Comparison of ENCODE assay signal across 12 mouse cellular contexts in genomic region chr1:81591623-81592022, GRCm38 (mm10).
DNase-seq lines count a peak whose midpoint lies in the region; ATAC-seq lines count a peak whose summit lies in the region.
"Had no signal": no experiment of that assay in that cellular context is flagged by ENCODE, and none has a peak within 500 bp of the region (broad histone marks: within the 10 kb centered on the region; RNA-seq: fewer than 3 reads in every experiment).

No protein-coding gene starts in this region.

- H3K9me3 ChIP-seq in kidney, embryonic 16.5 days (ENCODE audit: low read length) = no peaks in the 10 kb centered on the region
- H3K9me3 ChIP-seq in midbrain, embryonic 14.5 days (ENCODE audit: control insufficient read depth, low read length) = no peaks in the 10 kb centered on the region
- H3K9me3 ChIP-seq in midbrain, embryonic 16.5 days (replicated peaks; ENCODE audit: control insufficient read depth, low read length, poor library complexity, severe bottlenecking) = no peaks in the 10 kb centered on the region
- H3K9me3 ChIP-seq in heart, embryonic 11.5 days (replicated peaks; ENCODE audit: control insufficient read depth, low read length) = no peaks in the 10 kb centered on the region
- H3K9me3 ChIP-seq: hindbrain, embryonic 10.5 days; neural tube, embryonic 12.5 days had no signal

- no peak overlapping the region for H3K4me3 ChIP-seq in kidney, embryonic 16.5 days (ENCODE audit: low read length)
- H3K4me3 ChIP-seq in midbrain, embryonic 14.5 days (replicated peaks; ENCODE audit: low read depth, low read length) = no peak overlapping the region
- H3K4me3 ChIP-seq in midbrain, embryonic 16.5 days (ENCODE audit: low read depth, low read length) = no peak overlapping the region
- no peak overlapping the region for H3K4me3 ChIP-seq in heart, embryonic 11.5 days (ENCODE audit: low read depth, low read length)
- H3K4me3 ChIP-seq: hindbrain, embryonic 10.5 days; neural tube, embryonic 12.5 days had no signal

- H3K36me3 ChIP-seq in kidney, embryonic 16.5 days (ENCODE audit: insufficient read depth, low read length) = no peaks in the 10 kb centered on the region
- no peaks in the 10 kb centered on the region for H3K36me3 ChIP-seq in midbrain, embryonic 14.5 days (ENCODE audit: control insufficient read depth, insufficient read depth, low read length)
- no peaks in the 10 kb centered on the region for H3K36me3 ChIP-seq in midbrain, embryonic 16.5 days (ENCODE audit: control insufficient read depth, insufficient read depth, low read length)
- no peaks in the 10 kb centered on the region for H3K36me3 ChIP-seq in heart, embryonic 11.5 days (ENCODE audit: control insufficient read depth, insufficient read depth, low read length)
- H3K36me3 ChIP-seq: hindbrain, embryonic 10.5 days; neural tube, embryonic 12.5 days had no signal

- H3K4me2 ChIP-seq in kidney, embryonic 16.5 days (replicated peaks; ENCODE audit: low read depth, low read length) = no peak overlapping the region
- H3K4me2 ChIP-seq in midbrain, embryonic 14.5 days (ENCODE audit: low read length) = no peak overlapping the region
- H3K4me2 ChIP-seq in midbrain, embryonic 16.5 days (ENCODE audit: low read length) = no peak overlapping the region
- H3K4me2 ChIP-seq in heart, embryonic 11.5 days = no peak overlapping the region
- H3K4me2 ChIP-seq: neural tube, embryonic 12.5 days had no signal

- H3K4me1 ChIP-seq in kidney, embryonic 16.5 days (ENCODE audit: insufficient read depth, low read length) = 0 out of 2 replicates have a peak, but pooled peaks cover 5% of the 10 kb centered on the region
- peaks cover 11% of the 10 kb centered on the region for H3K4me1 ChIP-seq in midbrain, embryonic 14.5 days (ENCODE audit: control insufficient read depth, insufficient read depth, low read length)
- peaks cover 17% of the 10 kb centered on the region for H3K4me1 ChIP-seq in midbrain, embryonic 16.5 days (ENCODE audit: control insufficient read depth, insufficient read depth, low read length)
- peaks cover 4% of the 10 kb centered on the region; the same call in 1 of the 2 replicates for H3K4me1 ChIP-seq in heart, embryonic 11.5 days (ENCODE audit: control insufficient read depth, insufficient read depth, low read length)

- no peak overlapping the region for H3K27ac ChIP-seq in kidney, embryonic 16.5 days (ENCODE audit: low read length)
- no peak overlapping the region for H3K27ac ChIP-seq in midbrain, embryonic 14.5 days (replicated peaks; ENCODE audit: low read depth, low read length)
- no peak overlapping the region for H3K27ac ChIP-seq in midbrain, embryonic 16.5 days (ENCODE audit: low read length)
- H3K27ac ChIP-seq in heart, embryonic 11.5 days (ENCODE audit: low read depth, low read length) = no peak overlapping the region
- H3K27ac ChIP-seq: hindbrain, embryonic 10.5 days; neural tube, embryonic 12.5 days had no signal

- no peak for ATAC-seq in kidney, embryonic 16.5 days (ENCODE audit: low FRiP score, low TSS enrichment)
- ATAC-seq in midbrain, embryonic 14.5 days (ENCODE audit: low FRiP score, low TSS enrichment) = no peak
- ATAC-seq in midbrain, embryonic 16.5 days = no peak
- ATAC-seq in heart, embryonic 11.5 days (replicated peaks; ENCODE audit: insufficient number of reproducible peaks, low FRiP score, low TSS enrichment) = no peak

- WGBS in kidney, embryonic 16.5 days = 86% methylated on average over 5 of the region's 5 CpGs
- 88% methylated on average over 5 of the region's 5 CpGs for whole genome bisulfite sequencing in midbrain, embryonic 14.5 days
- 97% methylated on average over 5 of the region's 5 CpGs for WGBS in midbrain, embryonic 16.5 days
- WGBS in heart, embryonic 11.5 days (ENCODE audit: insufficient replicate concordance) = 85% methylated on average over 5 of the region's 5 CpGs

- peak; percentile 19 to 28 for DNase-seq in cerebellum, postnatal 10 days
- DNase-seq in cerebellum, adult 9-10 months = no peak
- DNase-seq in kidney, adult 9 months = peak; percentile 20
- peak; percentile 15 for DNase-seq in midbrain, embryonic 14.5 days
- peak; percentile 29 for DNase-seq in retina, postnatal 1 day
- DNase-seq: adrenal gland, postnatal 10 days; kidney, adult 11 months had no signal

- H3K9ac ChIP-seq in kidney, embryonic 16.5 days (replicated peaks; ENCODE audit: low read length) = no peak overlapping the region
- no peak overlapping the region for H3K9ac ChIP-seq in midbrain, embryonic 14.5 days (replicated peaks; ENCODE audit: low read length)
- H3K9ac ChIP-seq in midbrain, embryonic 16.5 days (ENCODE audit: low read depth, low read length) = no peak overlapping the region
- H3K9ac ChIP-seq in heart, embryonic 11.5 days (ENCODE audit: low read depth, low read length) = no peak overlapping the region
- H3K9ac ChIP-seq: neural tube, embryonic 12.5 days had no signal

- H3K27me3 ChIP-seq in kidney, embryonic 16.5 days (ENCODE audit: insufficient read depth, low read length) = no peaks in the 10 kb centered on the region
- no peaks in the 10 kb centered on the region for H3K27me3 ChIP-seq in midbrain, embryonic 14.5 days (ENCODE audit: control insufficient read depth, insufficient read depth, low read length)
- H3K27me3 ChIP-seq in midbrain, embryonic 16.5 days (ENCODE audit: control insufficient read depth, insufficient read depth, low read depth, low read length) = no peaks in the 10 kb centered on the region
- no peaks in the 10 kb centered on the region for H3K27me3 ChIP-seq in heart, embryonic 11.5 days (ENCODE audit: control insufficient read depth, insufficient read depth, low read length)
- H3K27me3 ChIP-seq: neural tube, embryonic 12.5 days had no signal
